Mouse (Mus musculus) heart, postnatal 0 days (tissue): ENCODE measurements at regions not wholly inside any gene's neighbourhood (a gene's known extent, or its start where the extent isn't known, plus 50 kb on each side); places are given as distances from the start of the nearest gene placed in this dataset.

Experiments used
- CTCF ChIP-seq: IDR thresholded peaks from 2 replicates; pipeline ENCODE4 v1.5.1; 2016; ENCODE audit warnings: antibody characterized with exemption, control low read depth, low read depth
- EP300 ChIP-seq: IDR thresholded peaks from 2 replicates; pipeline ENCODE4 v1.6.1; 2016; ENCODE audit warnings: antibody characterized with exemption, low read depth

GRCm38 (mm10) chr16:70725291-70725801 lies 411.6 kb downstream of the Gbe1 start:
- no peak for TF ChIP-seq EP300
- TF ChIP-seq CTCF = no peak
